Mouse (Mus musculus) natural killer cell, adult 2 months (primary cell): ENCODE data around the gene Tmod3.

Experiments used
- DNase-seq, 2 experiments: peaks; one replicate each; pipeline ENCODE4 v3.0.0; 2022; ENCODE audit warnings: low spot score in 2 of 2

The Tmod3 gene

GRCm38 (mm10) chr9:75559512-75560012 lies at the start of gene Tmod3:
Tmod3 (minus strand) TSS chr9:75559657.
- DNase-seq: peak; percentile 90 to 93

- no peak for DNase-seq
Observed at GRCm38 (mm10) chr9:75607496-75607895, 48.0 kb upstream of the Tmod3 start.

- no peak for DNase-seq
Observed at GRCm38 (mm10) chr9:75601510-75601909, 42.1 kb upstream of the Tmod3 start.

- DNase-seq: no peak
Observed at GRCm38 (mm10) chr9:75600166-75600934, 40.9 kb upstream of the Tmod3 start.

- DNase-seq: no peak
Observed at GRCm38 (mm10) chr9:75599191-75599841, 39.9 kb upstream of the Tmod3 start.

GRCm38 (mm10) chr9:75597596-75597995 lies 38.1 kb upstream of the Tmod3 start:
- no peak for DNase-seq

- no peak for DNase-seq
Observed at GRCm38 (mm10) chr9:75597036-75597435, 37.6 kb upstream of the Tmod3 start.

- DNase-seq: no peak
Observed at GRCm38 (mm10) chr9:75593481-75593880, 34.0 kb upstream of the Tmod3 start.

GRCm38 (mm10) chr9:75589850-75590790 lies 30.7 kb upstream of the Tmod3 start:
- no peak for DNase-seq

GRCm38 (mm10) chr9:75581694-75582350 lies 22.4 kb upstream of the Tmod3 start:
- DNase-seq: peak in 1 of 2 experiments; percentile 19

- DNase-seq: no peak
Observed at GRCm38 (mm10) chr9:75579321-75579720, 19.9 kb upstream of the Tmod3 start.

- no peak for DNase-seq
Observed at GRCm38 (mm10) chr9:75571036-75571942, 11.8 kb upstream of the Tmod3 start.

- DNase-seq: peak in 1 of 2 experiments; percentile 21
Observed at GRCm38 (mm10) chr9:75568399-75568798, 8.9 kb upstream of the Tmod3 start.

- DNase-seq: no peak
Observed at GRCm38 (mm10) chr9:75564892-75565291, 5.4 kb upstream of the Tmod3 start.

GRCm38 (mm10) chr9:75563622-75564021 lies 4.2 kb upstream of the Tmod3 start:
- no peak for DNase-seq

- no peak for DNase-seq
Observed at GRCm38 (mm10) chr9:75563176-75563575, 3.7 kb upstream of the Tmod3 start.

- DNase-seq: no peak
Observed at GRCm38 (mm10) chr9:75561040-75561669, 1.7 kb upstream of the Tmod3 start.

GRCm38 (mm10) chr9:75560353-75560752 lies 896 bp upstream of the Tmod3 start:
- DNase-seq: no peak

- peak; percentile 45 to 64 for DNase-seq
Observed at GRCm38 (mm10) chr9:75558812-75559511, 495 bp downstream of the Tmod3 start.
